Mouse (Mus musculus): ENCODE data around the gene Pak1.

- no peak for TF ChIP-seq CTCF (IDR thresholded peaks at IDR 0.05; ENCODE audit: low read depth)
- no peak for TF ChIP-seq EP300 (IDR thresholded peaks at IDR 0.05; ENCODE audit: low read depth)
Observed at GRCm38 (mm10) chr7:97788190-97788668, at the start of gene Pak1.
